Mouse (Mus musculus): Measurements from ENCODE around the gene 2810408A11Rik.

- TF ChIP-seq HCFC1 (IDR thresholded peaks at IDR 0.05; ENCODE audit: borderline replicate concordance, insufficient read depth, low read length) (no peak), MAFK (IDR thresholded peaks at IDR 0.05; ENCODE audit: insufficient read depth, low read depth, low read length) (no peak), CHD2 (IDR thresholded peaks at IDR 0.05; ENCODE audit: low read depth, low read length) (no peak; the same call in 1 of the 2 replicates), ZNF384 (IDR thresholded peaks at IDR 0.05; ENCODE audit: low read depth, low read length) (no peak)
Measured at GRCm38 (mm10) chr11:69919661-69920265, 19.0 kb upstream of the 2810408A11Rik start.

Data from ES-E14 (cell line).